Comparison of ENCODE assay signal across 8 mouse cellular contexts in genomic region chr12:85705002-85705830, GRCm38 (mm10). TPM values are rescaled to one million over a fixed set of nuclear protein-coding genes. Genes with fewer than 3 reads are reported as not detected.
A peak's percentile ranks its signal among the peaks of the same experiment; 100 is the strongest.
DNase-seq lines count a peak whose midpoint lies in the region; ATAC-seq and TF ChIP-seq lines count a peak whose summit lies in the region.

No protein-coding gene starts in this region.

- whole genome bisulfite sequencing in hindbrain, embryonic 10.5 days, result 11% methylated on average over 20 of the region's 20 CpGs
- 8% methylated on average over 20 of the region's 20 CpGs for WGBS in lung, embryonic 15.5 days

- 0 out of 2 replicates have a peak, but pooled peaks have one; percentile 10 for TF ChIP-seq EP300 in ES-Bruce4 (IDR thresholded peaks at IDR 0.05; ENCODE audit: insufficient read depth, low read depth, low read length)

- peak; percentile 5 for TF ChIP-seq CTCF in ES-Bruce4 (IDR thresholded peaks at IDR 0.05; ENCODE audit: low read depth, low read length)

- H3K4me1 ChIP-seq in ES-Bruce4 (ENCODE audit: control insufficient read depth, insufficient read depth, low read length), result peaks cover 3% of the 10 kb centered on the region
- peaks cover 18% of the 10 kb centered on the region for H3K4me1 ChIP-seq in hindbrain, embryonic 10.5 days (replicated peaks)
- H3K4me1 ChIP-seq in lung, embryonic 15.5 days, result peaks cover 35% of the 10 kb centered on the region

- H3K36me3 ChIP-seq in ES-Bruce4 (ENCODE audit: control insufficient read depth, insufficient read depth, low read length, poor library complexity, severe bottlenecking), result no peaks in the 10 kb centered on the region
- no peaks in the 10 kb centered on the region for H3K36me3 ChIP-seq in hindbrain, embryonic 10.5 days
- H3K36me3 ChIP-seq in lung, embryonic 15.5 days, result no peaks in the 10 kb centered on the region

- H3K27ac ChIP-seq in ES-Bruce4 (ENCODE audit: insufficient read depth, low read length), result no peak overlapping the region
- peak overlapping the region; percentile 81 for H3K27ac ChIP-seq in hindbrain, embryonic 10.5 days
- H3K27ac ChIP-seq in lung, embryonic 15.5 days, result peak overlapping the region; percentile 91

- no peak for TF ChIP-seq POLR2A in ES-Bruce4 (IDR thresholded peaks at IDR 0.05; ENCODE audit: insufficient read depth, low read length)

- H3K9ac ChIP-seq in ES-Bruce4 (ENCODE audit: low read depth, poor library complexity, severe bottlenecking), result peak overlapping the region; percentile 19; the same call in 1 of the 2 replicates
- peak overlapping the region; percentile 51 for H3K9ac ChIP-seq in lung, embryonic 15.5 days

- no peaks in the 10 kb centered on the region for H3K27me3 ChIP-seq in ES-Bruce4 (ENCODE audit: control insufficient read depth, insufficient read depth, low read length, poor library complexity, severe bottlenecking)
- H3K27me3 ChIP-seq in hindbrain, embryonic 10.5 days (ENCODE audit: insufficient read depth, poor library complexity, severe bottlenecking), result peaks cover 36% of the 10 kb centered on the region
- H3K27me3 ChIP-seq in lung, embryonic 15.5 days, result no peaks in the 10 kb centered on the region

- ATAC-seq in lung, embryonic 15.5 days (ENCODE audit: borderline replicate concordance, extremely low read depth, low FRiP score, low TSS enrichment), result peak; percentile 89
- peak; percentile 84 for ATAC-seq in neutrophil, adult 5-6 weeks (ENCODE audit: extremely low read depth, insufficient number of reproducible peaks, low FRiP score, poor library complexity, severe bottlenecking)

- H3K4me3 ChIP-seq in ES-Bruce4 (ENCODE audit: low read depth, low read length), result peak overlapping the region; percentile 54
- H3K4me3 ChIP-seq in hindbrain, embryonic 10.5 days, result peak overlapping the region; percentile 55
- H3K4me3 ChIP-seq in lung, embryonic 15.5 days, result peak overlapping the region; percentile 41

- H3K4me2 ChIP-seq in lung, embryonic 15.5 days, result peak overlapping the region; percentile 81

- peak; percentile 65 for DNase-seq in c-Kit-positive CD71-positive TER-119-negative erythroid progenitor cells, embryonic 14.5 days (ENCODE audit: low read depth)
- peak; percentile 61 for DNase-seq in forelimb bud, embryonic 11.5 days (ENCODE audit: low read depth, low spot score)
- peak; percentile 74 for DNase-seq in hindbrain, embryonic 10.5 days (ENCODE audit: low spot score)
- DNase-seq in layer of hippocampus, adult 9-11 months, result peak; percentile 68
- DNase-seq in thymus, postnatal 0 days (ENCODE audit: low spot score), result peak; percentile 73

- no peaks in the 10 kb centered on the region for H3K9me3 ChIP-seq in ES-Bruce4 (replicated peaks; ENCODE audit: control insufficient read depth, insufficient read depth, low read length, poor library complexity, severe bottlenecking)
- no peaks in the 10 kb centered on the region for H3K9me3 ChIP-seq in hindbrain, embryonic 10.5 days
- no peaks in the 10 kb centered on the region for H3K9me3 ChIP-seq in lung, embryonic 15.5 days

RNA-seq across cellular contexts. Expression of gene Batf, which starts 18.7 kb away (rescaled TPM):
- polyA plus RNA-seq in ES-Bruce4 (2011; ENCODE audit: insufficient read depth, insufficient read length, low read depth, missing spikeins), result 0.64 TPM in 1 of 2 replicates, not detected in the other
- polyA plus RNA-seq in hindbrain, embryonic 10.5 days (2016; fragmentation: Nextera tagmentation; extraction: Ambion mirVana), result 2.2 and 2.5 TPM in 2 replicates
- 2.9 and 3.8 TPM in 2 replicates for polyA plus RNA-seq in lung, embryonic 15.5 days (2015; fragmentation: Nextera tagmentation; extraction: Ambion mirVana)
- 48.5 and 55.7 TPM in 2 replicates for total RNA-seq in neutrophil, adult 5-6 weeks (2017)
- 16.9 and 18.2 TPM in 2 replicates for polyA plus RNA-seq in thymus, postnatal 0 days (2015; fragmentation: Nextera tagmentation; extraction: Ambion mirVana)

RNA-seq across cellular contexts. Expression of gene Flvcr2, which starts 41.1 kb away (rescaled TPM):
- 5.7 and 6.0 TPM in 2 replicates for polyA plus RNA-seq in ES-Bruce4 (2011; ENCODE audit: insufficient read depth, insufficient read length, low read depth, missing spikeins)
- polyA plus RNA-seq in hindbrain, embryonic 10.5 days (2016; fragmentation: Nextera tagmentation; extraction: Ambion mirVana), result 0.90 and 1.0 TPM in 2 replicates
- 3.6 and 5.1 TPM in 2 replicates for polyA plus RNA-seq in lung, embryonic 15.5 days (2015; fragmentation: Nextera tagmentation; extraction: Ambion mirVana)
- not detected in 2 replicates for total RNA-seq in neutrophil, adult 5-6 weeks (2017)
- 0.17 and 0.25 TPM in 2 replicates for polyA plus RNA-seq in thymus, postnatal 0 days (2015; fragmentation: Nextera tagmentation; extraction: Ambion mirVana)
